Mouse (Mus musculus) kidney, embryonic 14.5 days (tissue): ENCODE measurements around the gene Pdcd7. TPM values are rescaled to one million over a fixed set of nuclear protein-coding genes. Genes with fewer than 3 reads are reported as not detected.

Experiments
- ATAC-seq: fragments of 200-750 bp; cut with Nextera tagmentation; 2 replicates; pipeline ENCODE4 v1.8.0; 2017; ENCODE audit warnings: moderate number of reproducible peaks, mild to moderate bottlenecking, moderate TSS enrichment, moderate library complexity; ENCODE audit not compliant: low FRiP score, low TSS enrichment
- H3K27ac ChIP-seq: fragments of 300-500 bp; sonication (generic); 2 replicates; pipeline ENCODE4 v1.5.1; 2014; ENCODE audit warnings: low read depth, mild to moderate bottlenecking, low read length, moderate library complexity, mixed read lengths
- H3K27me3 ChIP-seq: fragments of 300-500 bp; sonication (generic); 2 replicates; pipeline ENCODE4 v1.6.1; 2014; ENCODE audit warnings: mild to moderate bottlenecking, low read length; ENCODE audit not compliant: control insufficient read depth, insufficient read depth
- H3K36me3 ChIP-seq: fragments of 300-500 bp; sonication (generic); 2 replicates; pipeline ENCODE4 v1.6.1; 2014; ENCODE audit warnings: low read length, mixed read lengths; ENCODE audit not compliant: control insufficient read depth, insufficient read depth
- H3K4me1 ChIP-seq: fragments of 300-500 bp; sonication (generic); 2 replicates; pipeline ENCODE4 v1.6.1; 2014; ENCODE audit warnings: low read length, mixed read lengths; ENCODE audit not compliant: control insufficient read depth, insufficient read depth
- H3K4me2 ChIP-seq: fragments of 300-500 bp; sonication (generic); replicated peaks from 2 replicates; pipeline ENCODE4 v1.6.1; 2014; ENCODE audit warnings: low read depth, mild to moderate bottlenecking, low read length
- H3K4me3 ChIP-seq: fragments of 300-500 bp; sonication (generic); 2 replicates; pipeline ENCODE4 v1.5.1; 2014; ENCODE audit warnings: mild to moderate bottlenecking, low read length
- H3K9ac ChIP-seq: fragments of 300-500 bp; sonication (generic); 2 replicates; pipeline ENCODE4 v1.6.1; 2014; ENCODE audit warnings: low read depth, mild to moderate bottlenecking, low read length, moderate library complexity
- H3K9me3 ChIP-seq: fragments of 300-500 bp; sonication (generic); 2 replicates; pipeline ENCODE4 v1.6.1; 2016; ENCODE audit warnings: low read length; ENCODE audit not compliant: control insufficient read depth
- WGBS: fragments of 180-500 bp; shearing (Covaris S2); extraction: QIAGEN DNeasy Blood & Tissue Kit; methylation state at CpG from one replicate; pipeline ENCODE4 v1.1.7; 2014; 5-methylcytosine and 5-hydroxymethylcytosine counted together
- polyA plus RNA-seq: library from polyadenylated mRNA; unstranded; fragments of >200 nt; fragmentation: Nextera tagmentation; extraction: Ambion mirVana; gene quantifications from 2 replicates; pipeline ENCODE4 v1.2.1, GENCODE M21; 2014

The Pdcd7 gene
- polyA plus RNA-seq, 1 experiment from 2014 or later: 15.2 TPM

- Histone ChIP-seq H3K36me3 (no peaks in the 10 kb centered on the region), H3K27ac (no peak overlapping the region), H3K4me3 (no peak overlapping the region), H3K4me1 (no peaks in the 10 kb centered on the region), H3K4me2 (no peak overlapping the region), H3K27me3 (no peaks in the 10 kb centered on the region), H3K9ac (no peak overlapping the region), H3K9me3 (no peaks in the 10 kb centered on the region)
- 87% methylated on average over 6 of the region's 6 CpGs for WGBS
- no peak for ATAC-seq
These were observed 54.0 kb downstream of the Pdcd7 start for GRCm38 (mm10) chr9:65399934-65400333.

- WGBS: 77% methylated on average over 15 of the region's 15 CpGs
- no peak overlapping the region for H3K27ac ChIP-seq
These were observed 58.7 kb downstream of the Pdcd7 start for GRCm38 (mm10) chr9:65404331-65405183.

GRCm38 (mm10) chr9:65405184-65405449, 59.2 kb downstream of the Pdcd7 start:
- no peaks in the 10 kb centered on the region for H3K27me3 ChIP-seq
- 86% methylated on average over 2 of the region's 2 CpGs for WGBS
- no peaks in the 10 kb centered on the region for H3K4me1 ChIP-seq
- no peak overlapping the region for H3K4me2 ChIP-seq
- no peak overlapping the region for H3K9ac ChIP-seq
- no peak overlapping the region for H3K4me3 ChIP-seq
- H3K36me3 ChIP-seq: no peaks in the 10 kb centered on the region
- H3K27ac ChIP-seq: no peak overlapping the region
- ATAC-seq: no peak
- H3K9me3 ChIP-seq: no peaks in the 10 kb centered on the region

More at GRCm38 (mm10) chr9:65404331-65405183, 58.7 kb downstream of the Pdcd7 start:
- H3K4me3 ChIP-seq: no peak overlapping the region
- no peak overlapping the region for H3K9ac ChIP-seq
- no peak for ATAC-seq
- no peaks in the 10 kb centered on the region for H3K4me1 ChIP-seq
- no peaks in the 10 kb centered on the region for H3K9me3 ChIP-seq
- H3K27me3 ChIP-seq: no peaks in the 10 kb centered on the region
- H3K36me3 ChIP-seq: no peaks in the 10 kb centered on the region
- no peak overlapping the region for H3K4me2 ChIP-seq

GRCm38 (mm10) chr9:65407327-65407726, 61.4 kb downstream of the Pdcd7 start:
- Histone ChIP-seq H3K36me3 (no peaks in the 10 kb centered on the region), H3K9me3 (no peaks in the 10 kb centered on the region), H3K4me3 (no peak overlapping the region), H3K4me1 (no peaks in the 10 kb centered on the region), H3K27me3 (no peaks in the 10 kb centered on the region), H3K4me2 (no peak overlapping the region), H3K9ac (no peak overlapping the region), H3K27ac (no peak overlapping the region)
- WGBS: 82% methylated on average over 5 of the region's 5 CpGs
- ATAC-seq: no peak

GRCm38 (mm10) chr9:65407861-65408260, 62.0 kb downstream of the Pdcd7 start:
- no peaks in the 10 kb centered on the region for H3K27me3 ChIP-seq
- H3K4me3 ChIP-seq: no peak overlapping the region
- H3K4me2 ChIP-seq: no peak overlapping the region
- no peaks in the 10 kb centered on the region for H3K9me3 ChIP-seq
- no peaks in the 10 kb centered on the region for H3K36me3 ChIP-seq
- no peak overlapping the region for H3K9ac ChIP-seq
- H3K27ac ChIP-seq: no peak overlapping the region
- no peaks in the 10 kb centered on the region for H3K4me1 ChIP-seq
- WGBS: 80% methylated on average over 3 of the region's 3 CpGs
- no peak for ATAC-seq

GRCm38 (mm10) chr9:65408871-65409295, 63.0 kb downstream of the Pdcd7 start:
- 46% methylated on average over 5 of the region's 5 CpGs for WGBS
- no peaks in the 10 kb centered on the region for H3K4me1 ChIP-seq
- H3K9ac ChIP-seq: no peak overlapping the region
- ATAC-seq: no peak
- no peak overlapping the region for H3K27ac ChIP-seq
- no peaks in the 10 kb centered on the region for H3K27me3 ChIP-seq
- no peaks in the 10 kb centered on the region for H3K36me3 ChIP-seq
- H3K4me2 ChIP-seq: no peak overlapping the region
- H3K4me3 ChIP-seq: no peak overlapping the region
- no peaks in the 10 kb centered on the region for H3K9me3 ChIP-seq

Other genes starting within 250 kb of the Pdcd7 start
- 12.7 and 16.4 TPM in 2 replicates for gene Igdcc4, start 244.6 kb upstream of the Pdcd7 start, polyA plus RNA-seq
- gene Igdcc3, start 204.9 kb upstream of the Pdcd7 start, polyA plus RNA-seq: 4.5 and 6.1 TPM in 2 replicates
- gene Parp16, start 150.8 kb upstream of the Pdcd7 start, polyA plus RNA-seq: 4.7 and 7.9 TPM in 2 replicates
- 0.40 and 0.64 TPM in 2 replicates for gene Cilp, start 80.9 kb upstream of the Pdcd7 start, polyA plus RNA-seq
- gene Clpx, start 51.8 kb upstream of the Pdcd7 start, polyA plus RNA-seq: 38.9 and 51.1 TPM in 2 replicates
- gene Ubap1l, start 14.9 kb downstream of the Pdcd7 start, polyA plus RNA-seq: 0.62 TPM in 1 of 2 replicates, not detected in the other
- 1.3 and 1.4 TPM in 2 replicates for gene Kbtbd13, start 45.5 kb downstream of the Pdcd7 start, polyA plus RNA-seq
- 8.2 and 11.7 TPM in 2 replicates for gene Rasl12, start 52.4 kb downstream of the Pdcd7 start, polyA plus RNA-seq
- 0.53 and 0.59 TPM in 2 replicates for gene Slc51b, start 76.9 kb downstream of the Pdcd7 start, polyA plus RNA-seq
- gene Mtfmt, start 89.7 kb downstream of the Pdcd7 start, polyA plus RNA-seq: 18.1 and 22.0 TPM in 2 replicates
- gene Spg21, start 114.8 kb downstream of the Pdcd7 start, polyA plus RNA-seq: 114 and 116 TPM in 2 replicates
- gene Ankdd1a, start 174.1 kb downstream of the Pdcd7 start, polyA plus RNA-seq: not detected in 2 replicates
- gene Plekho2, start 233.9 kb downstream of the Pdcd7 start, polyA plus RNA-seq: 10.8 and 14.1 TPM in 2 replicates
- 9.7 and 12.5 TPM in 2 replicates for gene Pif1, start 241.1 kb downstream of the Pdcd7 start, polyA plus RNA-seq